Mouse (Mus musculus) stomach, embryonic 16.5 days (tissue): Measurements from ENCODE around the gene Arhgap21. TPM values are rescaled to one million over a fixed set of nuclear protein-coding genes. Genes with fewer than 3 reads are reported as not detected.

Experiments used
- ATAC-seq: fragments of 200-750 bp; cut with Nextera tagmentation; 2 replicates; pipeline ENCODE4 v1.8.0; 2017; ENCODE audit warnings: moderate number of reproducible peaks, moderate TSS enrichment; ENCODE audit not compliant: insufficient read depth, low FRiP score
- H3K27ac ChIP-seq: fragments of 300-500 bp; sonication (generic); 2 replicates; pipeline ENCODE4 v1.5.1; 2014; ENCODE audit warnings: low read length
- H3K27me3 ChIP-seq: fragments of 300-500 bp; sonication (generic); 2 replicates; pipeline ENCODE4 v1.6.1; 2014; ENCODE audit warnings: low read length, control low read depth, mixed read lengths; ENCODE audit not compliant: control insufficient read depth, insufficient read depth
- H3K36me3 ChIP-seq: fragments of 300-500 bp; sonication (generic); 2 replicates; pipeline ENCODE4 v1.6.1; 2014; ENCODE audit warnings: low read length; ENCODE audit not compliant: control insufficient read depth, insufficient read depth
- H3K4me1 ChIP-seq: fragments of 300-500 bp; sonication (generic); 2 replicates; pipeline ENCODE4 v1.6.1; 2014; ENCODE audit warnings: low read length, control low read depth, mixed read lengths; ENCODE audit not compliant: control insufficient read depth, insufficient read depth
- H3K4me2 ChIP-seq: fragments of 300-500 bp; sonication (generic); 2 replicates; pipeline ENCODE4 v1.6.1; 2014; ENCODE audit warnings: low read depth, low read length, mixed read lengths
- H3K4me3 ChIP-seq: fragments of 300-500 bp; sonication (generic); replicated peaks from 2 replicates; pipeline ENCODE4 v1.5.1; 2014; ENCODE audit warnings: mild to moderate bottlenecking, low read length
- H3K9ac ChIP-seq: fragments of 300-500 bp; sonication (generic); 2 replicates; pipeline ENCODE4 v1.6.1; 2014; ENCODE audit warnings: low read length
- H3K9me3 ChIP-seq: fragments of 300-500 bp; sonication (generic); replicated peaks from 2 replicates; pipeline ENCODE4 v1.6.1; 2016; ENCODE audit warnings: low read length, control low read depth; ENCODE audit not compliant: control insufficient read depth
- WGBS: fragments of 180-500 bp; shearing (Covaris S2); extraction: QIAGEN DNeasy Blood & Tissue Kit; methylation state at CpG from one replicate; pipeline ENCODE4 v1.1.7; 2014; 5-methylcytosine and 5-hydroxymethylcytosine counted together
- polyA plus RNA-seq: library from polyadenylated mRNA; unstranded; fragments of >200 nt; fragmentation: Nextera tagmentation; extraction: Ambion mirVana; gene quantifications from 2 replicates; pipeline ENCODE4 v1.2.1, GENCODE M21; 2015

Gene Arhgap21
- polyA plus RNA-seq, 1 experiment from 2014 or later, result 9.3 TPM

- Histone ChIP-seq H3K4me3 (no peak overlapping the region), H3K9ac (no peak overlapping the region), H3K4me2 (no peak overlapping the region), H3K27me3 (no peaks in the 10 kb centered on the region), H3K4me1 (peaks cover 33% of the 10 kb centered on the region), H3K9me3 (no peaks in the 10 kb centered on the region), H3K27ac (no peak overlapping the region), H3K36me3 (no peaks in the 10 kb centered on the region)
- WGBS, result 48% methylated on average over 8 of the region's 8 CpGs
- ATAC-seq, result no peak
Observed at GRCm38 (mm10) chr2:20961295-20961694, 7.4 kb downstream of the Arhgap21 start.

GRCm38 (mm10) chr2:20960668-20961035, 8.0 kb downstream of the Arhgap21 start:
- WGBS, result 52% methylated on average over 8 of the region's 8 CpGs
- Histone ChIP-seq H3K9ac (no peak overlapping the region), H3K27me3 (no peaks in the 10 kb centered on the region), H3K4me2 (no peak overlapping the region), H3K9me3 (no peaks in the 10 kb centered on the region), H3K4me3 (no peak overlapping the region), H3K4me1 (peaks cover 30% of the 10 kb centered on the region), H3K36me3 (no peaks in the 10 kb centered on the region), H3K27ac (no peak overlapping the region)
- ATAC-seq, result no peak

DNA sequence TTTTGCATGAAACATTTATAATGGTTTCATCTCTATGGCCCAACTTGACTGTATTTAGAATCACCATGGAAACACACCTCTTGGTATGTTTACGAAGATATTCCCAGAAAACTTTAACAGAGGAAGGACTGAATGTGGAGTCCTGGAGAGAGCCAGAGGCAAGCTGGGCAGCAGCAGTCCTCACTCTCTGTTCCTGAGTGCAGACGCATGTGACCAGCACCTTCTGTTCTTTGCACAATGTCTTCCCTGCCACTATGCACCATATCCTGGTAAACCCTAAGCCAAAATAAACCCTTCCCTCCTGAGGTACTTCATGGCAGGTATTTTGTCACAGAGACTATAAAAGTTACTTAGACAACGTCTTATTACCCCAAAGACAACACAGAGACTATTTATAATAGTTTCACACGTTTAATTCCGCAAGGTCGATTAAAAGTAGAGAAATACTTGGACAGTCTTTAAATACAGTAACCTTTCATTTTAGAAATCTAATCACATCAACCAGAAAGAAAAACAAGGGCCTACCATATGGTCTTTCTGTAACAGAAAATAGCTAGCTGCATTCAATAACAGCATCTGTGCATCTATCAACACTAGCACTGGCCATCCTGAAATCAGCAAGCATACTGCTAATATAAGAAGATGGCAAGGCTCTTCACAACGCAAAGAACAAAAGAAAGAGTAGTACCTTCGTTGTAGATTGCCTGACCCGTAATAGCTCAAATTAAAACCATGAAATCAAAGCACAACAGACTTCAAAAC, 8.6 kb downstream of the Arhgap21 start:
- no peak overlapping the region for H3K4me3 ChIP-seq
- no peak overlapping the region for H3K27ac ChIP-seq
- peaks cover 33% of the 10 kb centered on the region for H3K4me1 ChIP-seq
- no peaks in the 10 kb centered on the region for H3K27me3 ChIP-seq
- no peaks in the 10 kb centered on the region for H3K36me3 ChIP-seq
- H3K9ac ChIP-seq, result no peak overlapping the region
- no peak for ATAC-seq
- 80% methylated on average over 9 of the region's 9 CpGs for WGBS
- H3K4me2 ChIP-seq, result no peak overlapping the region
- no peaks in the 10 kb centered on the region for H3K9me3 ChIP-seq

- no peak for ATAC-seq
- peaks cover 30% of the 10 kb centered on the region for H3K4me1 ChIP-seq
- H3K4me3 ChIP-seq, result no peak overlapping the region
- 48% methylated on average over 2 of the region's 2 CpGs for WGBS
- no peaks in the 10 kb centered on the region for H3K27me3 ChIP-seq
- H3K9me3 ChIP-seq, result no peaks in the 10 kb centered on the region
- H3K9ac ChIP-seq, result no peak overlapping the region
- no peak overlapping the region for H3K4me2 ChIP-seq
- H3K36me3 ChIP-seq, result no peaks in the 10 kb centered on the region
- no peak overlapping the region for H3K27ac ChIP-seq
Observed at GRCm38 (mm10) chr2:20959045-20959444, 9.6 kb downstream of the Arhgap21 start.

DNA sequence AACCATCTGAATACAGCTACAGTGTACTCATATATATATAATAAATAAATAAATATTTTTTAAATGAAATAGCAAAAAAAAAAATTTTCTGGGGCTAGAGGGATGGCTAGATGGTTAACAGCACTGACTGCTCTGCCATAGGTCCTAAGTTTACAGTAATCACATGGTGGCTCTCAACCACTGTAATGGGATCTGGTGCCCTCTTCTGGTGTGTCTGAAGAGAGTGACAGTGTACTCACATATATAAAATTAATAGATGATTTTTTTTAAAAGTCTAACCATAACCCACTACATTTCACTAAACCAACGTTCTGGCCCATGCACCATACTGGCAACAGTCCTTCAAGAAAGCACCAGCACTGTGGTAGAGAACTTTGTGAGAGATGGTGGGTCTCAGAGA, 10.7 kb downstream of the Arhgap21 start:
- no peak for ATAC-seq
- Histone ChIP-seq H3K4me1 (peaks cover 30% of the 10 kb centered on the region), H3K27ac (no peak overlapping the region)

DNA sequence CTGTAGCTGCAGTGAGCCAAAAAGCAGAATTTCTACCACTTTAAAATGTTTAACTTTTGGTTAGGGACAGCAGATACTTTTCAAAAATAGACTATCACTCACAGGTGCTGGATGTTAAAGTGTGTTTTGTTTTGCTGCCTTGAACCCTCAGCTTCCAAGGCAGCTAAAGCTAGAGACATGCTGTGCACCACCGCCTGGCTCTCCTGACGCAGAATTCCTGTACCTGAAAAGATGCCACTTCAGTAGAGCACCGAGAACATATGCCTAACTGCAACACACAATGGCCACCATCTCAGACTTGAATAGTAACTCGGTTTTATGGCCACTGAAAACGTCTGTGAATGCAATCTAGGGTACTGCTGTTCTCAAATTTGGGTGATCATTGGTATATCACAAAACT, 12.0 kb downstream of the Arhgap21 start:
- H3K27me3 ChIP-seq, result no peaks in the 10 kb centered on the region
- 70% methylated on average over 5 of the region's 5 CpGs for WGBS
- no peaks in the 10 kb centered on the region for H3K9me3 ChIP-seq
- no peak for ATAC-seq
- no peak overlapping the region for H3K9ac ChIP-seq
- H3K4me3 ChIP-seq, result no peak overlapping the region
- H3K27ac ChIP-seq, result no peak overlapping the region
- H3K4me2 ChIP-seq, result no peak overlapping the region
- peaks cover 20% of the 10 kb centered on the region for H3K4me1 ChIP-seq
- H3K36me3 ChIP-seq, result no peaks in the 10 kb centered on the region

More for the DNA sequence above, 10.7 kb downstream of the Arhgap21 start:
- H3K9ac ChIP-seq, result no peak overlapping the region
- no peaks in the 10 kb centered on the region for H3K9me3 ChIP-seq
- H3K36me3 ChIP-seq, result no peaks in the 10 kb centered on the region
- H3K27me3 ChIP-seq, result no peaks in the 10 kb centered on the region
- H3K4me2 ChIP-seq, result no peak overlapping the region
- H3K4me3 ChIP-seq, result no peak overlapping the region
- 96% methylated on average over 1 of the region's 1 CpGs for WGBS

DNA sequence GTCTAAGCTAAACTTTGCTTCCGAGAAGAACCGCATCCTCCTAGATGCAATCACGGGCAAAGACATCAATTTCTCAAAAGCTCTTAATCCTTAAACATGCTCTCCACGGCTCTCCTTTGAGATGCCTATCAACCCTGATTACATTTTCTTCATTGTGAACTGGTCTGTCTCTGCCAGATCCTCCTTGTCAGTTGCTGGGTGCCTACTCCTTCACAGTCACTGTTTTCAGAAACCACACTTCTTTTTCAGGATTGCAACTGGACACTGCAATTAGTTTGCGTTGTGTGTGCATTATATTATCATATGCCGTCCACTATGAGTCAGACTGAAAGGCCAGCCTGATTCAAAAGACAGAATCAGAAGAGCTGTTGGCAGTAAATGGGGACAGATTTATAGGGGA, 12.7 kb downstream of the Arhgap21 start:
- no peak overlapping the region for H3K27ac ChIP-seq
- no peaks in the 10 kb centered on the region for H3K9me3 ChIP-seq
- no peak overlapping the region for H3K4me3 ChIP-seq
- 45% methylated on average over 6 of the region's 6 CpGs for WGBS
- H3K36me3 ChIP-seq, result no peaks in the 10 kb centered on the region
- H3K4me1 ChIP-seq, result peaks cover 15% of the 10 kb centered on the region
- no peaks in the 10 kb centered on the region for H3K27me3 ChIP-seq
- no peak for ATAC-seq
- H3K4me2 ChIP-seq, result no peak overlapping the region
- H3K9ac ChIP-seq, result no peak overlapping the region

DNA sequence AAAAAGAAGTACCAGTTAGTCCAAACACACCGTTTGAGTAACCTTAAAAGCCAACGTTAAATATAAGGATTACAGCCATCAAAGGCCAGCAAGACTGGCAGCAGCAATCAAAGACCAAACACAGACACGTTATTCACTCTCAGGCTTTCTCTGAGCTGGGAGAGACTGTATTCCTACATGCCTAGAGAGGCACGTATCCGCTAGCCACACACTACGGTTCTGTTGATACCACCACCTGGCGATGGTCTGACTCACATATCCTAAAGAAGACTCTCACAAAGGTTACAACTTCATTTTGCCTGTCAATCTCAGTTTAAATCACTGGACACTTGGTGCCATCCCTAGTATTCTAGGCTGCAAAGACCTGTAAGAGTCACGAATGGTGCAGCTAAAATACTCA, 13.3 kb downstream of the Arhgap21 start:
- Histone ChIP-seq H3K4me1 (peaks cover 11% of the 10 kb centered on the region), H3K27me3 (no peaks in the 10 kb centered on the region), H3K27ac (no peak overlapping the region), H3K9me3 (no peaks in the 10 kb centered on the region), H3K4me2 (no peak overlapping the region), H3K36me3 (no peaks in the 10 kb centered on the region), H3K4me3 (no peak overlapping the region), H3K9ac (no peak overlapping the region)
- ATAC-seq, result no peak
- 49% methylated on average over 8 of the region's 8 CpGs for WGBS

- Histone ChIP-seq H3K9ac (no peak overlapping the region), H3K4me1 (peaks cover 11% of the 10 kb centered on the region), H3K36me3 (no peaks in the 10 kb centered on the region), H3K27ac (no peak overlapping the region), H3K4me3 (no peak overlapping the region), H3K4me2 (no peak overlapping the region), H3K9me3 (no peaks in the 10 kb centered on the region), H3K27me3 (no peaks in the 10 kb centered on the region)
- 64% methylated on average over 4 of the region's 4 CpGs for WGBS
- ATAC-seq, result no peak
Observed at GRCm38 (mm10) chr2:20952716-20953115, 16.0 kb downstream of the Arhgap21 start.
